Mouse (Mus musculus) v-Abl transformed pro-B cells (cell line): ENCODE data around the gene Pla2g12b.

ENCODE experiments used
- in situ Hi-C, 2 experiments: fragments of 400-800 bp; cut with MboI; formaldehyde crosslinking; loops; one replicate each; pipeline ENCODE4 v1.15.1; 2025; ENCODE audit not compliant: unreplicated experiment in 2 of 2

The Pla2g12b gene

GRCm38 (mm10) chr10:59408499-59408898, 5.0 kb downstream of the Pla2g12b start:
- in situ Hi-C loops: no loop called here

GRCm38 (mm10) chr10:59410264-59410663, 6.8 kb downstream of the Pla2g12b start:
- in situ Hi-C loops: no loop called here

GRCm38 (mm10) chr10:59413711-59414110, 10.3 kb downstream of the Pla2g12b start:
- in situ Hi-C loops: no loop called here

GRCm38 (mm10) chr10:59416623-59417022, 13.2 kb downstream of the Pla2g12b start:
- in situ Hi-C loops: no loop called here

- in situ Hi-C loops: no loop called here
Observed at GRCm38 (mm10) chr10:59419516-59419915, 16.1 kb downstream of the Pla2g12b start.

- in situ Hi-C loops: no loop called here
Observed at GRCm38 (mm10) chr10:59424453-59424852, 21.0 kb downstream of the Pla2g12b start.

- in situ Hi-C loops: no loop called here
Observed at GRCm38 (mm10) chr10:59425369-59425768, 21.9 kb downstream of the Pla2g12b start.

GRCm38 (mm10) chr10:59426371-59426770, 22.9 kb downstream of the Pla2g12b start:
- in situ Hi-C loops: no loop called here

GRCm38 (mm10) chr10:59429448-59430135, 26.1 kb downstream of the Pla2g12b start:
- in situ Hi-C loops: no loop called here

- in situ Hi-C loops: no loop called here
Observed at GRCm38 (mm10) chr10:59430701-59431218, 27.3 kb downstream of the Pla2g12b start.

- in situ Hi-C loops: no loop called here
Observed at GRCm38 (mm10) chr10:59435746-59436145, 32.3 kb downstream of the Pla2g12b start.

GRCm38 (mm10) chr10:59438651-59439050, 35.2 kb downstream of the Pla2g12b start:
- in situ Hi-C loops: no loop called here

GRCm38 (mm10) chr10:59439508-59439931, 36.1 kb downstream of the Pla2g12b start:
- in situ Hi-C loops: no loop called here

GRCm38 (mm10) chr10:59440177-59440576, 36.7 kb downstream of the Pla2g12b start:
- in situ Hi-C loops: no loop called here

- in situ Hi-C loops: no loop called here
Observed at GRCm38 (mm10) chr10:59441735-59442134, 38.3 kb downstream of the Pla2g12b start, which contains the start of gene Oit3. Gene Oit3, minus strand, starts transcription at chr10:59441778.

- in situ Hi-C loops: no loop called here
Observed at GRCm38 (mm10) chr10:59443212-59443611, 39.8 kb downstream of the Pla2g12b start.

- in situ Hi-C loops: no loop called here
Observed at GRCm38 (mm10) chr10:59444106-59444505, 40.6 kb downstream of the Pla2g12b start.

- in situ Hi-C loops: no loop called here
Observed at GRCm38 (mm10) chr10:59444635-59445034, 41.2 kb downstream of the Pla2g12b start.

GRCm38 (mm10) chr10:59446911-59447437, 43.5 kb downstream of the Pla2g12b start:
- in situ Hi-C loops: no loop called here

- in situ Hi-C loops: no loop called here
Observed at GRCm38 (mm10) chr10:59447546-59447945, 44.1 kb downstream of the Pla2g12b start.

GRCm38 (mm10) chr10:59451839-59452238, 48.4 kb downstream of the Pla2g12b start:
- in situ Hi-C loops: loop anchor here (5.0 to 25.0 kb wide), 3 partner anchors 360 to 413 kb away; no protein-coding TSS in a partner anchor

GRCm38 (mm10) chr10:59454631-59455030, 51.2 kb downstream of the Pla2g12b start:
- in situ Hi-C loops: loop anchor here (5.0 to 25.0 kb wide), 3 partner anchors 358 to 410 kb away; no protein-coding TSS in a partner anchor
